Mouse (Mus musculus) myocyte (in vitro differentiated cells): ENCODE data around the gene Tas2r122. TPM values are rescaled to one million over a fixed set of nuclear protein-coding genes. Genes with fewer than 3 reads are reported as not detected.

ENCODE experiments used
- H3K27me3 ChIP-seq: one replicate; pipeline ENCODE4 v1.6.1; 2011; ENCODE audit not compliant: control insufficient read depth, insufficient read depth, insufficient read length
- H3K36me3 ChIP-seq: one replicate; pipeline ENCODE4 v1.6.1; 2011; ENCODE audit not compliant: control insufficient read depth, insufficient read depth
- H3K4me2 ChIP-seq: one replicate; pipeline ENCODE4 v1.6.1; 2011; ENCODE audit warnings: low read depth, control low read depth
- H3K4me3 ChIP-seq: one replicate; pipeline ENCODE4 v1.5.1; 2011; ENCODE audit warnings: mild to moderate bottlenecking, control low read depth, moderate library complexity
- H3K79me2 ChIP-seq: one replicate; pipeline ENCODE4 v1.6.1; 2011; ENCODE audit not compliant: control insufficient read depth, insufficient read depth
- H3ac ChIP-seq: one replicate; pipeline ENCODE4 v1.6.1; 2011; ENCODE audit not compliant: control insufficient read depth, insufficient read length
- CEBPB ChIP-seq: IDR thresholded peaks from 2 replicates; pipeline ENCODE4 v1.6.1; 2011; ENCODE audit warnings: mild to moderate bottlenecking, moderate library complexity; ENCODE audit not compliant: poor library complexity, insufficient read depth, severe bottlenecking
- E2F4 ChIP-seq: IDR thresholded peaks from one replicate; pipeline ENCODE4 v1.6.1; 2011; ENCODE audit warnings: mild to moderate bottlenecking, control low read depth, moderate library complexity; ENCODE audit not compliant: insufficient read depth
- MAX ChIP-seq: IDR thresholded peaks from one replicate; pipeline ENCODE4 v1.6.1; 2011; ENCODE audit warnings: low read depth, mild to moderate bottlenecking, control low read depth
- MYOD1 ChIP-seq, 3 experiments: IDR thresholded peaks; one replicate each; pipeline ENCODE4 v1.6.1; 2011; ENCODE audit warnings: control low read depth in 2 of 3, low read depth in 2 of 3, mild to moderate bottlenecking in 2 of 3, moderate library complexity in 1 of 3; ENCODE audit not compliant: insufficient read length in 2 of 3, control insufficient read depth in 1 of 3
- MYOG ChIP-seq, 3 experiments: IDR thresholded peaks; one replicate each; pipeline ENCODE4 v1.6.1; 2011; ENCODE audit warnings: control low read depth in 2 of 3, low read depth in 2 of 3, mild to moderate bottlenecking in 2 of 3; ENCODE audit not compliant: insufficient read length in 2 of 3, control insufficient read depth in 1 of 3, insufficient read depth in 1 of 3
- POLR2A ChIP-seq: IDR thresholded peaks from one replicate; pipeline ENCODE4 v1.6.1; 2011; ENCODE audit warnings: low read depth, mild to moderate bottlenecking, control low read depth, moderate library complexity; ENCODE audit not compliant: insufficient read length
- POLR2AphosphoS2 ChIP-seq: IDR thresholded peaks from one replicate; pipeline ENCODE4 v1.6.1; 2011; ENCODE audit warnings: low read depth, control low read depth; ENCODE audit not compliant: insufficient read length
- REST ChIP-seq: IDR thresholded peaks from one replicate; pipeline ENCODE4 v1.6.1; 2011; ENCODE audit warnings: mild to moderate bottlenecking, control low read depth, moderate library complexity; ENCODE audit not compliant: insufficient read depth, insufficient read length
- SRF ChIP-seq: IDR thresholded peaks from one replicate; pipeline ENCODE4 v1.6.1; 2011; ENCODE audit warnings: low read depth; ENCODE audit not compliant: control insufficient read depth, insufficient read length
- TCF12 ChIP-seq: IDR thresholded peaks from one replicate; pipeline ENCODE4 v1.6.1; 2011; ENCODE audit warnings: mild to moderate bottlenecking, control low read depth; ENCODE audit not compliant: poor library complexity, insufficient read depth, severe bottlenecking
- TCF3 ChIP-seq: IDR thresholded peaks from one replicate; pipeline ENCODE4 v1.6.1; 2011; ENCODE audit warnings: low read depth, control low read depth; ENCODE audit not compliant: insufficient read length
- USF1 ChIP-seq: IDR thresholded peaks from one replicate; pipeline ENCODE4 v1.6.1; 2011; ENCODE audit warnings: low read depth, mild to moderate bottlenecking, control low read depth, moderate library complexity
- polyA plus RNA-seq: library from polyadenylated mRNA; unstranded; fragments of >200 nt; fragmentation: generic; extraction: Trizol; gene quantifications from one replicate; pipeline ENCODE4 v1.2.1, GENCODE M21; 2012; ENCODE audit warnings: missing spikeins

Gene Tas2r122
- polyA plus RNA-seq = not detected

- Histone ChIP-seq H3K4me3 (no peak within 1 kb of the TSS), H3K79me2 (no peaks in the 10 kb centered on the region), H3ac (no peak within 1 kb of the TSS), H3K36me3 (no peaks in the 10 kb centered on the region), H3K27me3 (no peaks in the 10 kb centered on the region), H3K4me2 (no peak within 1 kb of the TSS)
- no peak for TF ChIP-seq CEBPB
- no peak for TF ChIP-seq TCF3
- TF ChIP-seq MAX = no peak
- no peak for TF ChIP-seq E2F4
- TF ChIP-seq MYOG (IDR thresholded peaks at IDR 0.05; ENCODE audit: control insufficient read depth in 1 of 3, insufficient read depth in 1 of 3, insufficient read length in 2 of 3, low read depth in 2 of 3) = no peak
- no peak for TF ChIP-seq SRF
- no peak for TF ChIP-seq USF1
These were observed at the start of gene Tas2r122 for GRCm38 (mm10) chr6:132711828-132712227. Tas2r122 (minus strand) TSS chr6:132711928.

- Histone ChIP-seq H3K36me3 (no peaks in the 10 kb centered on the region), H3K27me3 (no peaks in the 10 kb centered on the region), H3K4me2 (no peak within 1 kb of the TSS), H3K79me2 (no peaks in the 10 kb centered on the region), H3K4me3 (no peak within 1 kb of the TSS), H3ac (no peak within 1 kb of the TSS)
- TF ChIP-seq MYOD1 (IDR thresholded peaks at IDR 0.05; ENCODE audit: control insufficient read depth in 1 of 3, insufficient read length in 2 of 3, low read depth in 2 of 3) (no peak), MYOG (IDR thresholded peaks at IDR 0.05; ENCODE audit: control insufficient read depth in 1 of 3, insufficient read depth in 1 of 3, insufficient read length in 2 of 3, low read depth in 2 of 3) (no peak), CEBPB (no peak), E2F4 (no peak), MAX (no peak), TCF3 (no peak), SRF (no peak), POLR2A (no peak), POLR2AphosphoS2 (no peak), USF1 (no peak), REST (no peak), TCF12 (no peak)
These were observed 42.7 kb upstream of the Tas2r122 start, which contains the start of gene Tas2r124 for GRCm38 (mm10) chr6:132754430-132754829. Tas2r124 (plus strand) TSS chr6:132754730.

- Histone ChIP-seq H3K4me2 (no peak overlapping the region), H3K4me3 (no peak overlapping the region), H3ac (no peak overlapping the region), H3K36me3 (no peaks in the 10 kb centered on the region), H3K79me2 (no peaks in the 10 kb centered on the region), H3K27me3 (no peaks in the 10 kb centered on the region)
- no peak for TF ChIP-seq POLR2A
- no peak for TF ChIP-seq CEBPB
- TF ChIP-seq MYOD1 (IDR thresholded peaks at IDR 0.05; ENCODE audit: control insufficient read depth in 1 of 3, insufficient read length in 2 of 3, low read depth in 2 of 3) = no peak
- TF ChIP-seq MYOG (IDR thresholded peaks at IDR 0.05; ENCODE audit: control insufficient read depth in 1 of 3, insufficient read depth in 1 of 3, insufficient read length in 2 of 3, low read depth in 2 of 3) = no peak
- TF ChIP-seq POLR2AphosphoS2 = no peak
- TF ChIP-seq REST = no peak
- no peak for TF ChIP-seq MAX
- TF ChIP-seq TCF3 = no peak
- no peak for TF ChIP-seq TCF12
- TF ChIP-seq E2F4 = no peak
- TF ChIP-seq SRF = no peak
- no peak for TF ChIP-seq USF1
These were observed 38.5 kb upstream of the Tas2r122 start for GRCm38 (mm10) chr6:132750206-132750605.

- H3K4me2 ChIP-seq = no peak within 1 kb of the TSS
- H3ac ChIP-seq = no peak within 1 kb of the TSS
- H3K79me2 ChIP-seq = no peaks in the 10 kb centered on the region
- no peak for TF ChIP-seq POLR2AphosphoS2
- no peak for TF ChIP-seq SRF
- no peak for TF ChIP-seq CEBPB
- no peak for TF ChIP-seq POLR2A
- TF ChIP-seq TCF3 = no peak
- TF ChIP-seq MYOG (IDR thresholded peaks at IDR 0.05; ENCODE audit: control insufficient read depth in 1 of 3, insufficient read depth in 1 of 3, insufficient read length in 2 of 3, low read depth in 2 of 3) = no peak
- TF ChIP-seq MAX = no peak
- no peak for TF ChIP-seq TCF12
- TF ChIP-seq MYOD1 (IDR thresholded peaks at IDR 0.05; ENCODE audit: control insufficient read depth in 1 of 3, insufficient read length in 2 of 3, low read depth in 2 of 3) = no peak
- TF ChIP-seq REST = no peak
- no peak for TF ChIP-seq E2F4
- no peaks in the 10 kb centered on the region for H3K36me3 ChIP-seq
- H3K27me3 ChIP-seq = no peaks in the 10 kb centered on the region
- H3K4me3 ChIP-seq = no peak within 1 kb of the TSS
These were observed 26.2 kb upstream of the Tas2r122 start, which contains the start of gene Tas2r115 for GRCm38 (mm10) chr6:132737935-132738334. Tas2r115 (minus strand) TSS chr6:132738035.
